Mouse (Mus musculus): ENCODE results near the gene Med12l. TPM values are rescaled to one million over a fixed set of nuclear protein-coding genes. Genes with fewer than 3 reads are reported as not detected.

Gene Med12l
- polyA plus RNA-seq, 1 experiment from 2014 or later: 2.1 TPM

DNA sequence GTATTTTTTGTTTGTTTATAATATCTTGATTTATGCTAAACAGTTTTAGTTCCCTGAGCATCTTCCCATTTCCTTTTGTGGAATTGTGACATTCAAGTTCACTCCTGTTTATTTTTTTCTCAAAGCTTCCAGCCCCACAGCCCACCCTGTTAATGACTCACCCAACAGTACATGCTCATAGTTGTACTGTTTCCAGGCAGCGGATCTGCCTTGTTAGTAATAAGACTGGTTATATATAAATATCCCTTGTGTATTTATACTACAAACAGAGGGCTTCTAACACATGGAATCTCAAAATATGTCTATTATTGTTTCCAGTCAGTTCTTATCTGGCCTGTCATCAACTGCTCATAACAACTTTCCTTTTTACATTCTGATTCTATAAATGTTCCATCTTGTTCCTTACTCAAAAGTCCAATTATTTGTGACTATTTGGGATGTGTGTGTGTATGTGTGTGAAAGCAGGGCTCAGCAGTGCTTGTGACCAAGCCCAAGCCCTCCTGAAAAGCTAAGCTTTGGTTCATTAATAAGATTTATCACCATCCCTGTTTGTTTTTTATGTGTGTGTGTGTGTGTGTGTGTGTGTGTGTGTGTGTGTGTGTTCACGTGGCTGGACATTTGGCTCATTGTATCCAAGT lies 161.9 kb downstream of the Med12l start:
- Histone ChIP-seq H3K36me3 (ENCODE audit: control insufficient read depth, insufficient read depth, low read length) (no peaks in the 10 kb centered on the region), H3K4me3 (ENCODE audit: low read depth, low read length) (no peak overlapping the region), H3K27me3 (ENCODE audit: control insufficient read depth, insufficient read depth, low read length) (no peaks in the 10 kb centered on the region), H3K9ac (replicated peaks; ENCODE audit: low read depth, low read length) (no peak overlapping the region), H3K27ac (ENCODE audit: low read length) (no peak overlapping the region), H3K9me3 (ENCODE audit: control insufficient read depth, low read depth, low read length) (no peaks in the 10 kb centered on the region), H3K4me1 (ENCODE audit: control insufficient read depth, insufficient read depth, low read length) (peaks cover 3% of the 10 kb centered on the region; the same call in 1 of the 2 replicates), H3K4me2 (replicated peaks; ENCODE audit: low read depth, low read length) (no peak overlapping the region)
- WGBS: 48% methylated on average over 2 of the region's 2 CpGs
- ATAC-seq (ENCODE audit: insufficient number of reproducible peaks, insufficient read depth, low FRiP score, low read depth): peak; percentile 28; the same call in 1 of the 2 replicates

DNA sequence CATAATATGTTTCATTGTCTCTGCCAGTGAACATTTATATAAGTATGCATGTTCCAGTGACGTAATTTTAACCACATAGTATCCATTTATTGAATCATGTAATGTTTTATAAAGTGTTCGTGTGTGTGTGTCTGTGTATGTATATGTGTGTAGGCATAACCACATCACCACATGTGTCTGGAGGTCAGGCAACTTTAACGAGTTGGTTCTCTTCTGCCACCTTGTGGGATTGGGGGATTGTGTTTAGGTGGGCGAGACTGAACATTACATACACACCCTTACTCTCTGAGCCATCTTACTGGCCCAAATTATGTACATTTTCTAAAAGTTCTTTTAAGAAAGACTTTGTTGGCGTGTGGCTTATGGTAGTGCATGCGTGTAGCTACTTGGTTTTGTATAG lies 162.9 kb downstream of the Med12l start:
- H3K4me1 ChIP-seq (ENCODE audit: control insufficient read depth, insufficient read depth, low read length): peaks cover 3% of the 10 kb centered on the region; the same call in 1 of the 2 replicates
- no peak for ATAC-seq (ENCODE audit: insufficient number of reproducible peaks, insufficient read depth, low FRiP score, low read depth)
- no peaks in the 10 kb centered on the region for H3K36me3 ChIP-seq (ENCODE audit: control insufficient read depth, insufficient read depth, low read length)
- no peak overlapping the region for H3K27ac ChIP-seq (ENCODE audit: low read length)
- H3K9ac ChIP-seq (replicated peaks; ENCODE audit: low read depth, low read length): no peak overlapping the region
- H3K9me3 ChIP-seq (ENCODE audit: control insufficient read depth, low read depth, low read length): no peaks in the 10 kb centered on the region
- no peaks in the 10 kb centered on the region for H3K27me3 ChIP-seq (ENCODE audit: control insufficient read depth, insufficient read depth, low read length)
- H3K4me2 ChIP-seq (replicated peaks; ENCODE audit: low read depth, low read length): no peak overlapping the region
- H3K4me3 ChIP-seq (ENCODE audit: low read depth, low read length): no peak overlapping the region
- 87% methylated on average over 6 of the region's 6 CpGs for WGBS

DNA sequence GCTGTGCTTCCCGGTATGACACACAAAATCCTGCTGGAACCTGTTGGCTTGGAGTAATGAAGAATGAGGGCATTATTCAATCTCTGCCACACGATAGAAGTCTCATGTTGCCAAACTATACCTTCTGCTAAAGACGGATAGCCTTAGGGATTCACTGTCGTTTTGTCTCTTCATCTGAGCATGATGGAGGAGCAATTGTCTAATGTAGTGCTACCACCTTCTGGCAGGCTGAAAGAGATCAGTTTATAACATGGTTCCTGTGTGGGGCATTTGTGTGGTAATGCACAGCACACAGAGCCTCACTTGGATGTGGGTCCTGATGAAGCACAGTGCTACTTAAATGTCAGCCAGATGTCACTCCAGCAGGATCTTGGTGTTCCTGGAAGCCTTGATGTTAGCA lies 163.6 kb downstream of the Med12l start:
- H3K27ac ChIP-seq (ENCODE audit: low read length): no peak overlapping the region
- ATAC-seq (ENCODE audit: insufficient number of reproducible peaks, insufficient read depth, low FRiP score, low read depth): no peak
- WGBS: 74% methylated on average over 4 of the region's 4 CpGs
- H3K36me3 ChIP-seq (ENCODE audit: control insufficient read depth, insufficient read depth, low read length): no peaks in the 10 kb centered on the region
- no peaks in the 10 kb centered on the region for H3K27me3 ChIP-seq (ENCODE audit: control insufficient read depth, insufficient read depth, low read length)
- no peak overlapping the region for H3K4me2 ChIP-seq (replicated peaks; ENCODE audit: low read depth, low read length)
- H3K4me3 ChIP-seq (ENCODE audit: low read depth, low read length): no peak overlapping the region
- no peak overlapping the region for H3K9ac ChIP-seq (replicated peaks; ENCODE audit: low read depth, low read length)
- no peaks in the 10 kb centered on the region for H3K9me3 ChIP-seq (ENCODE audit: control insufficient read depth, low read depth, low read length)
- peaks cover 3% of the 10 kb centered on the region; the same call in 1 of the 2 replicates for H3K4me1 ChIP-seq (ENCODE audit: control insufficient read depth, insufficient read depth, low read length)

DNA sequence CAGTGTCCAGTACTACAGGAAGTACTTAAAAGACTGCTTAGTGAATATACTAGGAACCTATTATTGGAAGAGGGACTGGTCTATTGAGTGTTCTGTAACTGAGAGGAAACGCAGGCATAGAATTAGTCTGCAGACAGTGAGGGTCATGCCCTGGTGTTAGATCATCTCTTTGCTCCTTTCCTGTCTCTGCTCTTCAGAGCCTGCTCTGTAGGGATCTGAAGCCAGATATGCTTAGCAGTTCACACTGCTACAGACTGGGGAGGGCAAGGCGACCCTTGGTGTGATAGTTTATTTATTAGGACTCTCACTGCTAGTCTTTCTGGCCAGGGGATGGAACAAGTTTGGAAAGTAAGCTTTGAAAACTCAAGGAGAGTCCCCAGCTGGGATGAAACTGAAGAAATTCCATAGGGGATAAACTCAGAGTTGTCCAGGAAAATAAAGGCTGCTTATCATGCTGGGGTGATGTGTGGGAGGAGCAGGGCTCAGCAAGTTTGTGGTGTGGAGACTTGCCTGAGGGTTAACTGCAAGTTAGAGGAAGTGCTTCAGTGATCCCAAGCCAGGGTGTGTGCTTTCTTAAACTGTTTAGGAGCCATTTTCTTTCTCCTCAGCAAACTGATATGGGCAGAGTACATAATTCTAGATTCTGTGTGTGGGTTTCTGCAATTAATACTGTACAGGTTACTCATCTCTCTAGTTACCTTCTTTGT lies 164.4 kb downstream of the Med12l start:
- Histone ChIP-seq H3K9ac (replicated peaks; ENCODE audit: low read depth, low read length) (no peak overlapping the region), H3K4me3 (ENCODE audit: low read depth, low read length) (no peak overlapping the region), H3K27me3 (ENCODE audit: control insufficient read depth, insufficient read depth, low read length) (no peaks in the 10 kb centered on the region), H3K27ac (ENCODE audit: low read length) (no peak overlapping the region), H3K4me1 (ENCODE audit: control insufficient read depth, insufficient read depth, low read length) (peaks cover 3% of the 10 kb centered on the region; the same call in 1 of the 2 replicates), H3K36me3 (ENCODE audit: control insufficient read depth, insufficient read depth, low read length) (no peaks in the 10 kb centered on the region), H3K4me2 (replicated peaks; ENCODE audit: low read depth, low read length) (no peak overlapping the region), H3K9me3 (ENCODE audit: control insufficient read depth, low read depth, low read length) (no peaks in the 10 kb centered on the region)
- 38% methylated on average over 2 of the region's 2 CpGs for WGBS
- ATAC-seq (ENCODE audit: insufficient number of reproducible peaks, insufficient read depth, low FRiP score, low read depth): no peak

DNA sequence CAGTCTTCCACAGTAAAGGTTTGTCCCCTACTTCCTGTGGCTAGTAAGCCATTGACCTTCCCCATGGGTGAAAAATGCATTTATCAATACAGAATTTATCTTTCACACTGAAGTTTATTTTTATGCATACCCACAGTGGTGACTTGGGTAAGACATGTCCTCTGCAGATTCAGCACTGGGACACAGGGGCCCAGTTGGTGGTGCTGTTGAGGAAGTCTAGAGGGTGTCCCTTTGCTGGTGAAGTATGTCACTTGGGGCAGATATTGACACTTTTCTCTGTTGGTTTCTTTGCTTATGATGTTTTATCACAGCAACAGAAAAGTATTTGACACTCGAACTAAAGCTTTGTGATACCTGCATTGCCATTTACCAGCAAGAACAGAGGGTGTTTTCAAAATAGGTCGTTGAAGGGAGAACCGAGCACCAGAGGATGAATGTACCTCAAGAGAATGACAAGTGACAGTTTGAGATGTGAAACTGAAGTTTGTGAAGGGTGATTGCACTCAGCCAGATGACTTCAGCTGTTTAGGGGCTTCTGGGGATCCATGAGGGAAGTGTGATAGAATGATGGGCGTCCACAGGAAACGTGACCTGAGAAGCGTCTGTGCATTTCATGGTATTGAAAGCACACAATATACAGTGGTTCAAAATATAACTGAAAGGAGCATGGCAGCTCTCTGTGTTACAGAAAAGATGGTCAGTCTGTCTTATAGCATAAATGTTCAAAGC lies 169.0 kb downstream of the Med12l start:
- H3K36me3 ChIP-seq (ENCODE audit: control insufficient read depth, insufficient read depth, low read length): no peaks in the 10 kb centered on the region
- WGBS: 75% methylated on average over 6 of the region's 6 CpGs
- no peak overlapping the region for H3K4me3 ChIP-seq (ENCODE audit: low read depth, low read length)
- H3K27me3 ChIP-seq (ENCODE audit: control insufficient read depth, insufficient read depth, low read length): no peaks in the 10 kb centered on the region
- H3K27ac ChIP-seq (ENCODE audit: low read length): no peak overlapping the region
- no peak overlapping the region for H3K9ac ChIP-seq (replicated peaks; ENCODE audit: low read depth, low read length)
- H3K9me3 ChIP-seq (ENCODE audit: control insufficient read depth, low read depth, low read length): no peaks in the 10 kb centered on the region
- no peak for ATAC-seq (ENCODE audit: insufficient number of reproducible peaks, insufficient read depth, low FRiP score, low read depth)
- H3K4me1 ChIP-seq (ENCODE audit: control insufficient read depth, insufficient read depth, low read length): peaks cover 3% of the 10 kb centered on the region; the same call in 1 of the 2 replicates
- H3K4me2 ChIP-seq (replicated peaks; ENCODE audit: low read depth, low read length): no peak overlapping the region

DNA sequence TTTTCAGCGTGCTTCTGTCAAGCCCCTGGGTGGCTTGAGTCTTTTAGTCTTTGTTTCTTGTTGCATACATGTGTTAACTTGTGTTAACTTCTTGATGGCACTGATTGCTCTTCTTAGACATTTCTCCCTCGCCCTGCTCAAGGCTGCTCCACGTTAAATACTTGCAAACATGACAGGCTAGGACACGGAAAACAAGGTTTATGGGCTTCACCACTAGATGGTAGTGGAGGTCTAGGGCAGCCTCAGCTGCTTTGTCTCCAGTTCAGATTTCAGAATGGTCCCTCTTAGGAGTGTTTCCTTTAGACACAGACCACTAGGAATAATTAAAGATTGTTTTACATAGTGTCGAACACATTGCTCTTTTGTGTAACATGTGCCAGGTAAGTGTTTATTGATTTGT lies 169.6 kb downstream of the Med12l start:
- H3K27me3 ChIP-seq (ENCODE audit: control insufficient read depth, insufficient read depth, low read length): no peaks in the 10 kb centered on the region
- H3K36me3 ChIP-seq (ENCODE audit: control insufficient read depth, insufficient read depth, low read length): no peaks in the 10 kb centered on the region
- 19% methylated on average over 5 of the region's 5 CpGs for WGBS
- H3K4me3 ChIP-seq (ENCODE audit: low read depth, low read length): no peak overlapping the region
- H3K9me3 ChIP-seq (ENCODE audit: control insufficient read depth, low read depth, low read length): no peaks in the 10 kb centered on the region
- no peaks in the 10 kb centered on the region for H3K4me1 ChIP-seq (ENCODE audit: control insufficient read depth, insufficient read depth, low read length)
- H3K4me2 ChIP-seq (replicated peaks; ENCODE audit: low read depth, low read length): no peak overlapping the region
- no peak overlapping the region for H3K9ac ChIP-seq (replicated peaks; ENCODE audit: low read depth, low read length)
- ATAC-seq (ENCODE audit: insufficient number of reproducible peaks, insufficient read depth, low FRiP score, low read depth): no peak
- no peak overlapping the region for H3K27ac ChIP-seq (ENCODE audit: low read length)

DNA sequence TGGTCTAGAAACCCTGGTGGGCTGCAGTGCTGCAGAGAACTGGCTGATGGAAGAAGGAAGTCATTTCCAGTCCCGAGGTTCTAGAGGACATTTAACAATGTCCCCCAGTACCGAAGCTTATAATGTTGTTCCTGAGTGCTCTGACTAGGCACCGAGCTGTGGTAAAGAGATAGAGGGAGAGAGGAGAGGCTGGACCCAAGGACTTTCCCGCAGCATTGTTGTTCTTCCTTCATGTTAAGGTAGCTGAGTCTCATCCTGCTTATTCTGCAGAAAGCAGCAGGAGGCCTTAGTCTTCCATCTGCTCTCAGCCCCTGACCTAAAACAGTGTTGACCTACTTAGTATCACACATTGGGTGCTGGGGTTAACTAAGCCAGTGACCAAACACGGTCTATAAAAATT lies 171.2 kb downstream of the Med12l start:
- Histone ChIP-seq H3K4me2 (replicated peaks; ENCODE audit: low read depth, low read length) (no peak overlapping the region), H3K4me3 (ENCODE audit: low read depth, low read length) (no peak overlapping the region), H3K27ac (ENCODE audit: low read length) (no peak overlapping the region), H3K36me3 (ENCODE audit: control insufficient read depth, insufficient read depth, low read length) (no peaks in the 10 kb centered on the region), H3K9ac (replicated peaks; ENCODE audit: low read depth, low read length) (no peak overlapping the region), H3K4me1 (ENCODE audit: control insufficient read depth, insufficient read depth, low read length) (no peaks in the 10 kb centered on the region), H3K27me3 (ENCODE audit: control insufficient read depth, insufficient read depth, low read length) (no peaks in the 10 kb centered on the region), H3K9me3 (ENCODE audit: control insufficient read depth, low read depth, low read length) (no peaks in the 10 kb centered on the region)
- WGBS: 71% methylated on average over 5 of the region's 5 CpGs
- no peak for ATAC-seq (ENCODE audit: insufficient number of reproducible peaks, insufficient read depth, low FRiP score, low read depth)

DNA sequence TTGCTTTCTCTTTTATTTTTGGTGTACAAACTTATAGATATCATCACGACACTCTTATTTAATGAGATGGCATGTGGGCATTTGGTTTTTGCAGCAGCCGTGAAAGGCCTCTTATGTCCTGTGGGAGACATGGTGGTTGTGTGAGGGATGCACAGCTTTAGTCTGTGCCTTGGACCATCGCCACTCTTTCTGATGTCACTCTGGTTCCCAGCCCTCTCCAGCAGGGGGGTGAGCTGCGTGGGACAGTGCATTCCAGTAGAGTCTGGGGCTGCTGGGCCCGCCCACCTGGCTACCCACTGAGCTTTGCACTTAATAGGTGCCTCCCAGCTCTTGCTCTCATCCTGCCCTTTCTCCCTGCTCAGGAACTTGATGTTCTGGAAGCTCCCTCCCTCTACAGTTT lies 175.5 kb downstream of the Med12l start:
- no peak overlapping the region for H3K4me3 ChIP-seq (ENCODE audit: low read depth, low read length)
- no peak overlapping the region for H3K4me2 ChIP-seq (replicated peaks; ENCODE audit: low read depth, low read length)
- no peak for ATAC-seq (ENCODE audit: insufficient number of reproducible peaks, insufficient read depth, low FRiP score, low read depth)
- no peak overlapping the region for H3K9ac ChIP-seq (replicated peaks; ENCODE audit: low read depth, low read length)
- H3K4me1 ChIP-seq (ENCODE audit: control insufficient read depth, insufficient read depth, low read length): no peaks in the 10 kb centered on the region
- no peaks in the 10 kb centered on the region for H3K9me3 ChIP-seq (ENCODE audit: control insufficient read depth, low read depth, low read length)
- 67% methylated on average over 5 of the region's 5 CpGs for WGBS
- no peaks in the 10 kb centered on the region for H3K27me3 ChIP-seq (ENCODE audit: control insufficient read depth, insufficient read depth, low read length)
- H3K36me3 ChIP-seq (ENCODE audit: control insufficient read depth, insufficient read depth, low read length): no peaks in the 10 kb centered on the region
- no peak overlapping the region for H3K27ac ChIP-seq (ENCODE audit: low read length)

All from stomach, embryonic 14.5 days (tissue).